Mouse (Mus musculus) liver, adult 2 months (tissue): Measurements from ENCODE around the gene Abhd14a. TPM values are rescaled to one million over a fixed set of nuclear protein-coding genes. Genes with fewer than 3 reads are reported as not detected.

ENCODE experiments used
- DNase-seq: peaks from one replicate; pipeline ENCODE4 v3.0.0-alpha.2; 2011; ENCODE audit warnings: low read depth, low spot score; ENCODE audit errors: extremely low read depth
- H3K27ac ChIP-seq: fragments of 200-500 bp; replicated peaks from 2 replicates; pipeline ENCODE4 v1.5.1; 2012; ENCODE audit warnings: low read depth, mild to moderate bottlenecking, control low read depth, inconsistent platforms, low read length; ENCODE audit not compliant: insufficient read depth
- H3K27me3 ChIP-seq: fragments of 200-500 bp; 2 replicates; pipeline ENCODE4 v1.6.1; 2012; ENCODE audit warnings: mild to moderate bottlenecking, moderate library complexity, low read length, inconsistent platforms; ENCODE audit not compliant: control insufficient read depth, insufficient read depth
- H3K36me3 ChIP-seq: fragments of 200-500 bp; 2 replicates; pipeline ENCODE4 v1.6.1; 2012; ENCODE audit warnings: low read length, inconsistent platforms; ENCODE audit not compliant: control insufficient read depth, insufficient read depth
- H3K4me1 ChIP-seq: fragments of 200-500 bp; 2 replicates; pipeline ENCODE4 v1.6.1; 2011; ENCODE audit warnings: low read length; ENCODE audit not compliant: control insufficient read depth, insufficient read depth
- H3K4me3 ChIP-seq: fragments of 200-500 bp; 2 replicates; pipeline ENCODE4 v1.5.1; 2011; ENCODE audit warnings: low read depth, mild to moderate bottlenecking, control low read depth, low read length, moderate library complexity; ENCODE audit not compliant: insufficient read depth
- H3K79me2 ChIP-seq: fragments of 200-500 bp; 2 replicates; pipeline ENCODE4 v1.6.1; 2012; ENCODE audit warnings: inconsistent platforms, mild to moderate bottlenecking, low read length, moderate library complexity; ENCODE audit not compliant: control insufficient read depth, insufficient read depth
- H3K9ac ChIP-seq: fragments of 200-500 bp; 2 replicates; pipeline ENCODE4 v1.6.1; 2012; ENCODE audit warnings: low read depth, mild to moderate bottlenecking, control low read depth, inconsistent platforms, low read length
- CTCF ChIP-seq: fragments of 200-500 bp; IDR thresholded peaks from 2 replicates; pipeline ENCODE4 v1.5.1; 2011; ENCODE audit warnings: low read depth, low read length, control low read depth
- POLR2A ChIP-seq: fragments of 200-500 bp; IDR thresholded peaks from 2 replicates; pipeline ENCODE4 v1.6.1; 2011; ENCODE audit warnings: low read length, control low read depth; ENCODE audit not compliant: insufficient read depth; ENCODE audit errors: extremely low read depth
- WGBS: fragments of 180-500 bp; shearing (Covaris S2); methylation state at CpG from one replicate; pipeline ENCODE4 v1.1.7; 2018; 5-methylcytosine and 5-hydroxymethylcytosine counted together
- polyA plus RNA-seq: library from polyadenylated mRNA; depleted of rRNA; stranded (reverse); fragments of >200 nt; gene quantifications from 2 replicates; pipeline ENCODE4 v1.2.3, GENCODE M21; 2012
- total RNA-seq: library from RNA; depleted of rRNA; stranded (reverse); fragments of >200 nt; gene quantifications from 2 replicates; pipeline ENCODE4 v1.2.3, GENCODE M21; 2014

The Abhd14a gene
- total and polyA plus RNA-seq, 2 experiments = 8.2 to 22.7 TPM

GRCm38 (mm10) chr9:106469317-106469716, 21.8 kb upstream of the Abhd14a start:
- H3K4me3 ChIP-seq = no peak overlapping the region
- no peaks in the 10 kb centered on the region for H3K36me3 ChIP-seq
- 37% methylated on average over 6 of the region's 6 CpGs for WGBS
- H3K79me2 ChIP-seq = no peaks in the 10 kb centered on the region
- H3K27ac ChIP-seq = no peak overlapping the region
- H3K9ac ChIP-seq = no peak overlapping the region
- H3K27me3 ChIP-seq = no peaks in the 10 kb centered on the region
- H3K4me1 ChIP-seq = peaks cover 2% of the 10 kb centered on the region; the same call in 1 of the 2 replicates
- DNase-seq = peak; percentile 51
- TF ChIP-seq POLR2A = no peak
- TF ChIP-seq CTCF = peak; percentile 56

- peaks cover 2% of the 10 kb centered on the region; the same call in 1 of the 2 replicates for H3K4me1 ChIP-seq
- DNase-seq = no peak
- 89% methylated on average over 7 of the region's 7 CpGs for WGBS
Measured at GRCm38 (mm10) chr9:106467746-106468145, 20.3 kb upstream of the Abhd14a start.

GRCm38 (mm10) chr9:106466721-106467120, 19.2 kb upstream of the Abhd14a start:
- Histone ChIP-seq H3K9ac (no peak overlapping the region), H3K4me3 (no peak overlapping the region), H3K4me1 (peaks cover 2% of the 10 kb centered on the region; the same call in 1 of the 2 replicates), H3K27ac (no peak overlapping the region), H3K27me3 (no peaks in the 10 kb centered on the region), H3K36me3 (no peaks in the 10 kb centered on the region; the same call in 1 of the 2 replicates), H3K79me2 (no peaks in the 10 kb centered on the region)
- TF ChIP-seq POLR2A (no peak), CTCF (no peak)
- 79% methylated on average over 6 of the region's 6 CpGs for WGBS
- no peak for DNase-seq

More at GRCm38 (mm10) chr9:106467746-106468145, 20.3 kb upstream of the Abhd14a start:
- Histone ChIP-seq H3K79me2 (no peaks in the 10 kb centered on the region), H3K27ac (no peak overlapping the region), H3K4me3 (no peak overlapping the region), H3K36me3 (no peaks in the 10 kb centered on the region), H3K27me3 (no peaks in the 10 kb centered on the region), H3K9ac (no peak overlapping the region)
- no peak for TF ChIP-seq POLR2A
- TF ChIP-seq CTCF = no peak

- peak within 1 kb of the TSS; percentile 37; the same call in 1 of the 2 replicates for H3K9ac ChIP-seq
- WGBS = 48% methylated on average over 26 of the region's 26 CpGs
- TF ChIP-seq POLR2A (no peak), CTCF (no peak)
- no peaks in the 10 kb centered on the region for H3K27me3 ChIP-seq
- no peaks in the 10 kb centered on the region for H3K79me2 ChIP-seq
- DNase-seq = no peak
- no peak within 1 kb of the TSS for H3K27ac ChIP-seq
- H3K4me3 ChIP-seq = peak within 1 kb of the TSS; percentile 42; the same call in 1 of the 2 replicates
- peaks cover 2% of the 10 kb centered on the region; the same call in 1 of the 2 replicates for H3K4me1 ChIP-seq
- H3K36me3 ChIP-seq = no peaks in the 10 kb centered on the region; the same call in 1 of the 2 replicates
Measured at GRCm38 (mm10) chr9:106465571-106466200, 18.2 kb upstream of the Abhd14a start, which contains the start of gene Gpr62. Gene Gpr62, minus strand, starts transcription at chr9:106465938.

GRCm38 (mm10) chr9:106464751-106465541, 17.5 kb upstream of the Abhd14a start:
- no peaks in the 10 kb centered on the region for H3K27me3 ChIP-seq
- H3K9ac ChIP-seq = peak overlapping the region; percentile 37; the same call in 1 of the 2 replicates
- H3K4me3 ChIP-seq = peak overlapping the region; percentile 42; the same call in 1 of the 2 replicates
- WGBS = 5% methylated on average over 97 of the region's 99 CpGs
- no peak for DNase-seq
- peaks cover 2% of the 10 kb centered on the region; the same call in 1 of the 2 replicates for H3K4me1 ChIP-seq
- H3K27ac ChIP-seq = no peak overlapping the region
- H3K79me2 ChIP-seq = no peaks in the 10 kb centered on the region
- no peak for TF ChIP-seq POLR2A
- no peak for TF ChIP-seq CTCF
- H3K36me3 ChIP-seq = no peaks in the 10 kb centered on the region; the same call in 1 of the 2 replicates
